Mouse (Mus musculus) monocyte, adult 5-6 weeks (primary cell): Measurements from ENCODE around the gene S100a4. TPM values are rescaled to one million over a fixed set of nuclear protein-coding genes. Genes with fewer than 3 reads are reported as not detected.

Experiments used
- ATAC-seq: fragments of 153-309, 156-312 bp; replicated peaks from 2 replicates; pipeline ENCODE4 v1.8.0; 2017; ENCODE audit warnings: mild to moderate bottlenecking; ENCODE audit not compliant: low TSS enrichment, insufficient number of reproducible peaks, severe bottlenecking, poor library complexity, low FRiP score
- total RNA-seq: library from RNA; stranded (forward); fragments of 200-1000, 200-491, 200-594 nt; gene quantifications from 3 replicates; pipeline ENCODE4 v1.2.3, GENCODE M21; 2017

The S100a4 gene
- total RNA-seq, 1 experiment from 2014 or later, result 1,115 TPM

GRCm38 (mm10) chr3:90596810-90597209 lies 6.8 kb upstream of the S100a4 start:
- no peak for ATAC-seq

GRCm38 (mm10) chr3:90597736-90598135 lies 5.8 kb upstream of the S100a4 start:
- no peak for ATAC-seq

GRCm38 (mm10) chr3:90598212-90598611 lies 5.4 kb upstream of the S100a4 start:
- no peak for ATAC-seq

- no peak for ATAC-seq
Observed at GRCm38 (mm10) chr3:90599401-90599800, 4.2 kb upstream of the S100a4 start.

- ATAC-seq, result no peak
Observed at GRCm38 (mm10) chr3:90600036-90600435, 3.5 kb upstream of the S100a4 start.

- no peak for ATAC-seq
Observed at GRCm38 (mm10) chr3:90600458-90601195, 2.9 kb upstream of the S100a4 start.

- ATAC-seq, result no peak
Observed at GRCm38 (mm10) chr3:90601486-90602110, 2.0 kb upstream of the S100a4 start, which contains the start of gene Gm42674. Gene Gm42674 (plus strand): TSS chr3:90601904.

- ATAC-seq, result peak; percentile 15; the same call in 1 of the 2 replicates
Observed at GRCm38 (mm10) chr3:90604416-90604815, 845 bp downstream of the S100a4 start.

- ATAC-seq, result no peak
Observed at GRCm38 (mm10) chr3:90605049-90605448, 1.5 kb downstream of the S100a4 start.

GRCm38 (mm10) chr3:90605736-90606135 lies 2.2 kb downstream of the S100a4 start:
- no peak for ATAC-seq

GRCm38 (mm10) chr3:90606185-90606584 lies 2.6 kb downstream of the S100a4 start:
- no peak for ATAC-seq

- no peak for ATAC-seq
Observed at GRCm38 (mm10) chr3:90607361-90607760, 3.8 kb downstream of the S100a4 start.

- no peak for ATAC-seq
Observed at GRCm38 (mm10) chr3:90608223-90608622, 4.7 kb downstream of the S100a4 start, which contains the start of gene S100a5. Gene S100a5 (plus strand): TSS chr3:90608523.

- no peak for ATAC-seq
Observed at GRCm38 (mm10) chr3:90609102-90609501, 5.5 kb downstream of the S100a4 start.

- ATAC-seq, result no peak
Observed at GRCm38 (mm10) chr3:90611494-90611893, 7.9 kb downstream of the S100a4 start.

GRCm38 (mm10) chr3:90612061-90612460 lies 8.5 kb downstream of the S100a4 start:
- ATAC-seq, result 0 out of 2 replicates have a peak, but pooled peaks have one; percentile 14

GRCm38 (mm10) chr3:90612728-90613291 lies 9.2 kb downstream of the S100a4 start, which contains the start of gene S100a6:
Gene S100a6 (plus strand): TSS chr3:90612882.
- ATAC-seq, result peak; percentile 72

- ATAC-seq, result no peak
Observed at GRCm38 (mm10) chr3:90613461-90614147, 10.0 kb downstream of the S100a4 start.

GRCm38 (mm10) chr3:90614148-90614530 lies 10.6 kb downstream of the S100a4 start:
- no peak for ATAC-seq
